Mouse (Mus musculus) cerebellum, postnatal 14 days (tissue): ENCODE data around the gene Mrpl18.
"Not testable (repeated sequence)": the region's sequence is repeated elsewhere in the genome, so short reads cannot be mapped to it uniquely, and the experiment has no call there.

Source experiments
- DNase-seq, 2 experiments: peaks; one replicate each; pipeline ENCODE4 v3.0.0; 2021; ENCODE audit warnings: mixed read lengths in 2 of 2

Gene Mrpl18

DNA sequence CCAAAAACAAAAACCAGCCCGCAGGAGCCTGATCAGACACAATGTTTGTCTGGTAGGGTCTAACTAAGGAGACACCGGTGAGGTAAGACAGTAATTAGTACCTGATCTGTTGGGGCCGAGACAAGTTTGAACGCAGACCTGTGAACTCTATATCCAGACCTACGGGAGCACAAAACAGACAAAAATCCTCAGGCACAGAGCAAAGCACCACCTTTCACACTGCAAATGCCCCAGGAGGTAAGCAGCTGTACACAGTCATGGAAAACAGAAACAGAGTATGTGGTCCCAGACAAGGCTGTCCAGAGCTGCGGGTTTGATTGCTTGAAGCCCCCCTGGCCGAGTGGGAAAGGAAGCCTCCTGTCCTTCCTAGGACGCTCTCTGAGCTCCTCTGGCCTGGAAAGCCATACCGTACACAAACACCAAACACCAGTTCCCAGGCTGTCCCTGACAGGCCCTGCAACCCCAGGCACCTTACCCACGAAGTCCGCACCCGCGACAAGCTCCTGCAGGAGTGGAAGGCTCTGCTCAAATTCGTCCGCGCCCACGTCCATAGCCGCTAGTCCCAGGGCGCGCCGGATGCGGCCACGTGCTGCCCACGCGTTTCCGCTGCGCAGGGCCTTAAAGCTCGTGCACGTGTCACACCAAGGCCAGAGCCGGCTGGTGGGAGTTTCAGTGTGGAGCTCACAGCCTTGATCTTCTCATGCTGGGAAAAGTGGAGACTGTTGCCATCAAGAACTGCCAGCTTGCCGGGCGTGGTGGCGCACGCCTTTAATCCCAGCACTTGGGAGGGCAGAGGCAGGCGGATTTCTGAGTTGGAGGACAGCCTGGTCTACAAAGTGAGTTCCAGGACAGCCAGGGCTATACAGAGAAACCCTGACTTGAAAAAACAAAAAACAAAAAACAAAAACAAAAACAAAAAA lies 6.5 kb downstream of the Mrpl18 start, which contains the start of gene Pnldc1:
Gene Pnldc1, minus strand, starts transcription at position 870 of the 920 bp plus-strand sequence.
- DNase-seq: no peak

DNA sequence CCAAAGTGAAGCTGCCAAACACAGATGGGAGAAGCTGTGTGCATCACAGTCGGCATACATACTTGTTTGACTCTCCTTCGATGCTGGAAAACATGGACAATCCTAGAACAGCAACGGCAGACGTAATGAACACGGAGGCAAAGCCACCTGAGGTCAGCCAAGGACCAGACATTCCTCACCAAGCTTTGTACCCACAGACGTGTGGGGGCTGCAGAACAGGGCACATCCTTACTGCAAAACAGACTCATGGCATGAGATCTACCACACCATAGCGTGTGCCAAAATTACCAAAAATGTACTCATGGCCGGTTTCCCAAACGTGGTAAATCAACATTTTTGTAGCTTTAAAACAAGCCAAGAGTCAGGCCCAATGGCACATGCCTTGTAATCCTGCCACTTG lies 9.7 kb downstream of the Mrpl18 start:
- no peak for DNase-seq

DNA sequence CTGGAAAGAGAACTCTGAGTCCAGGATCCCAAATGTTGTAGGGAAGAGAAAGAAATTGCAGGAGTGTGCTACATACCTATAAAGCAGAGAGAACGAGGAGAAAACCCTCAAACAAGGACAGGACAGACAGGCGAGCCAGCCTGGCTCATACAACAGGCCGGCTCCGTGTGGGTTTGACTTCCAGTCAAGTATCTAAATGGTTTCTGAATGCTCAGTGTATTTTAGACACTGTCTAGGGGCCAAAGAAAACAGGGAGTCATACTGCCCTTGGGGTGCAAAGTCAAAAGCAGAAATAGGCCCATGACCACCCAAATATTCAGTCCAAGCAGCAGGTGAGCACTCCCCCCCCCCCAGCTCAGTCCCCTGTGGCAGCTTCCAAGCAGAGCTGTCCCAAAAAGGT lies 10.3 kb downstream of the Mrpl18 start:
- DNase-seq: no peak

DNA sequence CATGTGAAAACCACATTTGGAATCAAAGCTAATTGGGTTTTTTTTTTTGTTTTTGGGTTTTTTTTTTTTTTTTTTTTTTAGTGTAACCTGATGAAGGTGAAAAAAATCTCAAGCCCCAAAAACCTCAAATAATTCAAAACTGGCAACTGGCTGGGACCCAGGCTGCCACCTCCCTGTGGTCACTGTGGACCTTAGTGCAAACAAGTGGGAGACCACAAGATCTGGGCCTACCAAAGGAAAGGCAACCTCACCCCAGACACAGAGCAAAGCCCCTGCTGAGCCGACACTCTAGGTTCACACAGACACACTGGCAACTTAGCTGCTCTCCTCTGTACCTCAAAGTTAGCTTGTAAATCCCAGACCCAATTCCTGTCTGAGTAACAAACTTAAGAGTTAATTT lies 11.8 kb downstream of the Mrpl18 start:
- no peak for DNase-seq

DNA sequence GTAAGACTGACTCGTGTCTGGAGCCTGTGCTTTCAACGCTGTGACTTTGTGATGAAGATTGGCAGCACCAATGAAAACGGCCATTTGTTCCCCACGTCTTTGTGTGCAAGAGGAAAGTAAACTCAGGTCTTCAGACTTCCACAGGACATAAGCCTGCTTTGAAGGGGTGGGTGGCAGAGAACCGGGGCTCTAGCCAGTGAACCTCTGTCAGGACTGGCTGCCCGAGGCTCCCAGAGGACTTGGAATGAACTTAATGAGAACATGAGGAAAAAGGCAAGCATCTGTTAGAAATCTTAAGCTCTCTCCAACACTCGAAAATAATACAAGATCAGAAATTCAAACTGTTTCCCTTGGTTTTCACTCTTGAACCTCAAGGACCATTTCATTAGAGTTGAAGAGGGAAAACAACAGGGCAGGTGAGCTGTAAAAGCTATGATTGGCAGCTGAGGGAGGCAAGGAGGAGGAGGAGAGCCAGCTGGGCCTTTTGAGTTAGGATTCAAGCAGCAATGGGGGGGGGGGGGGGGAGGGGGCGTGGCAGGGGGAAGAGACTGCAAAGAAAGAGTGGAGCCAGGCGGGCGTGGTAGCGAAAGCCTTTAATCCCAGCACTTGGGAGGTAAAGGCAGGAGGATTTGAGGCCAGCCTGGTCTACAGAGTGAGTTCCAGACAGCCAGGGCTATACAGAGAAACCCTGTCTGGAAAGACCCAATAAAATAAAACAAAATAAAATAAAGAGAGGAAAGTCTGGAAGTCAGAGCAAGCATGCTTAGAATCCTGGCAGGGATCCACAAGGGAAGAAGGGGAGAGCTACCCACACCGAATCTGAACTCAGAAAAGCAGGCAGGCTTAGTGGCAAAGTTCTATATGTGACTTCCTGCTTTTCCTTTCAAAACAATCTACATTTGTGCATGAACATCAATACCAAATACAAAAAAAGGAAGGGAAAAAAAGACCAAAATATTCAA lies 12.5 kb downstream of the Mrpl18 start:
- DNase-seq: no peak

DNA sequence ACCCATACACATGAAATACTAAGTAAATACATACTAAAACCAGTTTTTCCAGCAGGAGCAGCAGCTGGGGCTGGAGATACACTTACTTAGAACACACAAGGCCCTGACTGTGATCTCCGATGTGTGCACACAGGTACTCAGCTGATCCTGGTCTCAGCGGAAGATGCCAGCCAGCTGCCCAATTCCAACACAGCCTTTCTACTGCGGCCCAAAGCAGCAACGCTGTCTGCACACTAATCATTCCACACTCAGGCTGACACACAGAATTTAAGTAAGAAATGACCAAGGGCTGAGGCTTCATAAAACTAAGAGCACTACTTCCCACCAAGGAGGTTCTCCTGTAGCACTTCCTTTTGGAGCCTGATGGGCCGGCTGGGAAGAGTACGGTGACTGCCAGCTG lies 13.9 kb downstream of the Mrpl18 start:
- DNase-seq: no peak

DNA sequence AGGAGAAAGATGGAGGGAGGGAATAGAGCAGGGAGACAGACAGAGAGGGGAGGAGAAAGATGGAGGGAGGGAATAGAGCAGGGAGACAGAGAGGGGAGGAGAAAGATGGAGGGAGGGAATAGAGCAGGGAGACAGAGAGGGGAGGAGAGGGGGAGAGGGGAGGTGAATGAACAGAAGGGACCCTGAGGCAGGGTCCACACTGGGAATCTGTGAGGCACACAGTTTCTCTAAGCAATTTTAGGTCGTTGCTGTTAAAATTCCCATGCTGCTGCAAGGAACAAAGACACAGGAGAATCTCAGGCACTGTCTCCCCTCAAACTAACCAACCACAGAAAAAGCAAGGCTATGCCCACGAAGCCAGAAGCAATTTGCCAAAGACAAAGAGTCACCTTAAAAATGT lies 17.5 kb downstream of the Mrpl18 start:
- DNase-seq: not testable (repeated sequence)

DNA sequence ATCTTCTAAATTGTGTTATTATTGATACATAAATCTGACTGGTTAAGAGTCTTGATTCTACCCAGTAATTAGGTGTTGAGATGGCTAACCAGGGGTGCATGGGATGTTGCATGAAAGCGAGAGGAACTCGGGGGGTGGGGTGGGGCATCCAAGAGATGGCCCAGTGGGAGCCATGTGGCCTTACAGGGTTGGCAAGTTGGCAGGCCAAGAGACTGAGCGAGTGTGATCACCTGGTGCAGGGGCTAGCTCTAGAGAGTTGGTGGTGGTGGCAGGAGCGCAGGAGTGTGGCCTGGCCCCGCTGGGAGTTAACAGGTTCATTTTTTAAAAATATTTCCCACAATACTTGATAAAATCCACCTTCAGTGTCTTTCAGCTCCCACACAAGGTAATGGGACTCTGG lies 18.5 kb downstream of the Mrpl18 start:
- no peak for DNase-seq

DNA sequence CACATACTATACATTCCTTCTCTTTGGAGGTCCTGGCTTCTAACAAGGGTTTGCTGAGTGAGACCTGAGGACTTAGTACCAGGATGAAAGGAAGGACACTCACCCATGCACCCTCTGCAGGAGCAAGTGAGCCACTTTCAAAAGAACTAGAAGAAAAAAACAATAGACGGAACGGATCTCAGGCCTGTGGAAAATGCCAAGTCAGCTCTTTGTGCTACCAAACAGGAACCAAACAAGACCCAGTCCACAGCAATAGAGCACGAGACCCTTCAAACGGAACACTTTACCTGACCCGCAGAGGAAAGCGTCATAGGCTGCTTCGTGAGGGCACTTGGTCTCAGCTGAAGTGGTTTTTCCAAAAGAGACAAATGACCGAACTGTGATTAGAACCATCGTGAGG lies 24.1 kb downstream of the Mrpl18 start:
- no peak for DNase-seq

DNA sequence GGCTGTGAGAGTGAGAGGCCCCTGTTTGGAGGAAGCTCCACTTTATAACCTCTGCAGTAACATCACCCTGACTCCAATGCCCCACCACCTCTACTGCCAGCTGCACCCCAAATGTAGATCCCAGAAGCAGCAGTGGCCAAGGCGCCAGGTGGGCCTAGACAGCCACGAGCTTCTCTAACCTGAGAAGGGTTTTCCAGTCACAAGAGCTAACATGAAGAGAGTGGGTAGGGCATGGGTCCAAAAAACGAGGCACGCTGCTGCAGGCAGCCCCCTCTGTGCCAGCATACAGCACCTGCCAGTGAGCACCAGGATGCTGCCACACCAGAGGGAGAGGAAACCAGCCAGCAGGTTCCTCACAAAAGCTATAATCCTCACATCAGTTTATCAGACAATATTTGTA lies 25.1 kb downstream of the Mrpl18 start:
- DNase-seq: peak; percentile 67 to 77

DNA sequence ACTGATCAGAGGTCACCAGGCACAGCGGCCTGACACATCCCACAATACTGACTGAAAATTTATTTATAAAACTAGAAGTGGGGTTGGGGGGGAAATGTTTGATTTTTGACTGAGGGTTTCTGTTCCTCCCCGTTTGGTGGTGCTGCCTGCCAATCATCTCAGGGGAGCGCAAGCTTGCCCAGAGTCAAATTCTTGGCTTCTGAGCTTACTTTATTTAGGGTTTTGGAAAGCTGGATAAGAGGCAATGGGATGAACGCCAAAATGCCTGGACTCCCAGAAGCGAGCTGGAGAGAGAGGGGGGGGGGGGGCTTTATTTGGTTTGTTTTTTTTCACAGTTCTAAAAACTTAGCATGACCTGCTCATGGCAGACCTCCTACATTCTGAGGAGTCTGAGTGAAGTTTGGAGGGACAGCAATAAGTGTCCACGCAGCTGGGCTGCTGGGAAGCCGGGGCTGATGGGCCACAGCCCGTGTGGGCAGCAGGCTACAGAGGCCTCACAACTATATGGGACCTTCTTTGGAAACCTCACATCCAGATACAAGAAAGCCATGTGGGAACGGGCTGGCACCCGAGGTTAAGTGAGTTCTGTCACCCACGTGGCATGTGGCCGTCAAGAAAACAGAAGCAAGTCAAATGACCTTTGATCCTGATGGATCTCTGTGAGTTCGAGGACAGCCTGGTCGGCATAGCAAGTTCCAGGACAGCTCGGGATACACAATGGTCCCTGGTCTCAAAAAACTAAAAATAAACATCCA lies 28.9 kb downstream of the Mrpl18 start:
- no peak for DNase-seq

DNA sequence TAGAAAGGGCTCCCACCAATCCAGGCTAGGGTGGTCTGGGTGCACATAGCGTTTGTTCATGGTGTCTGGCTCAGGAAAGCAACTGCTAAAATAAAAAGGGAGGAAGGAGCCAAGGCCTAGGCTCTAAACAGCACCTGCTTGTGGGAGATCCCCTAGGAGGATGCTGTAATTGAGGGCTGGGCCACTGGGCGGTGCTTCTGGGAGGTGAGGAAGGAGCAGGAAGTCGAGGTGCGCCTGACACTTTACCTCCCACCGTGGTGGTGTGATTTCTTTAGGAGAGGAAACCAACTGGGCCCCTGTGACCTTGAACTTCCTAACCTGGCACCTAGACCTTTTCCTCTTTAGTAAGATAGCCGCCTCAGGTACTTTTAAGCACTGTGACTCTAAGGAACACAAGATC lies 29.5 kb downstream of the Mrpl18 start:
- no peak for DNase-seq

DNA sequence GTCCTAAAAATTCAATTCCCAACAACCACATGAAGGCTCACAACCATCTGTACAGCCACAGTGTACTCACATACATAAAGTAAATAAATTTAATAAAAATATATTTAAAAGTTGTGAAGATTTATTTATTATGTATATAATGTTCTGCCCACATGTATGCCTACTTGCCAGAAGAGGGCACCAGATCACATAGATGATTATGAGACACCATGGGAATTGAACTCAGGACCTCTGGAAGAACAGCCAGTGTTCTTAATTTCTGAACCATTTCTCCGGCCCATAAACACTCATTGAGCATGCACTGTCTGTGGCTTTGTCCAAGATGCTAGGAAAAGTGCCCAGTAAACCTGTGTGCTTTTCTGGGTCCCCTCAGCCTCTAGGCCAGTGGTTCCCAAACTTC lies 34.9 kb downstream of the Mrpl18 start:
- no peak for DNase-seq

DNA sequence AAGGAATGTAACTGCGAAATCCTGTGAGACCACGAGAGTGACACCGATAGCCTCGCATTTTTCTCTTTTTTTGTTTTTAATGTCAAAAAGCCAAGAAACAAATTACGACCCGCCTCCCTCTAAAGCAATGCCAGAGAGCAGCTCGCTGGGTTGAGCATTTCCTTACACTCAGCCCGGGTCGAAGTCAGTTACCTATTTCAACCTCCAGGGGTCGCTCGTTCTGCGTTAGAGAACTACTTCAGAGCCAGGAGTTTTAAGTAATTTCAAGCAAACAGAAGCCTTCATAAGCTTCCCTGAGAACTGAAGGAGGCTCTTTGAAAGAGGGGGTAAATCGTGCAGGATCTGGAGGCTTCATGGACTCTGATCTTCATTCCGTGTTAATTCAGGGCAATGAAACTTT lies 36.0 kb downstream of the Mrpl18 start:
- peak; percentile 87 to 90 for DNase-seq

DNA sequence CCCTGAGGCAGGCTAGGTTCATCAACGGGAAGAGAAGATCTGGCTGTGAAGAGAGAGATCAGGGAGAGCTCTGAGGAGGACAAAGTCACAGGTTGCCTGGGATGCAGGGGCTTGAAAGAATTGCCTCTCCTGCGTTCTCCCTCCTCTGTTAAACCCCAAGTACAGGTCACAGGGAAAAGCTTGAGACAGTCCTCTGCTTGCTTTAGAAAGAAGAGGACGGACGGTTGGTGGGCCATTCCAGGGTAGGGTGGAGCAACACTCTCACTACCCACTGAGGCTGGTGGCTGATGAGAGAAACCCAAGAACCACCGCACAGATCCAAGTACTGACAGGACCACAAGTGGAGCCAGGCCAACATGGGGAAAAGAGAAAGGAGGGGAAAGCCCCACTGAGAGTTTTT lies 40.4 kb downstream of the Mrpl18 start, which contains the start of gene Mrgprh:
Gene Mrgprh, plus strand, starts transcription at position 301 of the 400 bp plus-strand sequence.
- no peak for DNase-seq

DNA sequence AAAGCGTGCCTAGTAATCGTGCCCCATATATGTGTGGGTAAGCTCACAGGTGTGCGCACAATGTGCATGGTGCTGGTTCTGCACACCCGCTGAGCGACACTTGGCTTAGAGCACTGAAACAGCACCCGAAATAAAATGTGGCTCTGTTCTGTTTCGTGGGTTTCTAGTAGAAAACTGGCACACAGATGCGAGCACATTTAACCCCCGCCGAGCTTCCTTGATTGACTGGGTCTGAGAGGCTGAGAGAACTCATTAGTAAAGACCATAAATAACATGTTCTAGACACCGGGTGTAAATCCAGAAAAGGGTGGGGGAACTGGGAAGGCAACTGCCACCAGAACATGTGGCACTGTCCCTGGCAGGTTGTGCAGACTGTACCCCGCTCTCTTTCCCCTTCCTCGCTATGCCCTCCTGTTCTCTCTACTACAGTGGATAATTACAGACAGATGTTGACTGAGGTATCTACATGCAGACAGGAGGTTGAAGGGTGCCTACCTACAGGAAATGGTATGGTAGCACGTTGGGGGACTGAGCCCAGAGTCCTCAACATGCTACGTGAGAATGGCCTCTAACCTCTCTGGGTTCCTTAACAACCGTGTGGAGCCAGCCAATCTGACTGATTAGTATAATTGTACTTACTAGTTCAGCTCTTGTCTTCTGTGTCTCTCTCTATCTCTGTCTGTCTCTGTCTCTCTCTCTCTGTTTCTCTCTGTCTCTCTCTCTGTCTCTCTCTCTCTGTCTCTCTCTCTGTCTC lies 43.7 kb downstream of the Mrpl18 start:
- peak; percentile 30 to 44 for DNase-seq

DNA sequence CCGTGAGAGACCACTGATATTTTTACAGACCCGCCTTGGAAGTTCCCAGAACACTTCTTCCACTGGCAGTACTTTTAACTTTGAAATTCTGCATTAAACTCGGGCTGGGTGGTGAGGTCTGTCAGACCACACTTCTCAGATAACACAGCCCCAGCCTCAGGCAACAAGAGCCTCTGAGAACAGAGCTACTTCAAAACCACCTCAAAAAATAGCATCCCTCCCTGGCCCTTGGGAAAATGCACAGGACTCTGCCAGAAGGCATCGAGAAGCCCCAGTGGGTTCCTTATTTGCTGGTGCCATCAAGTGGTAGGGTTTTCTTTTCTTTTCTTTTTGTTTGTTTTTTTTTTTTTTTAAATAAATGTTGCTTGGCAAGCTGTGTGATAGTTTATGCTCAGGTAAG lies 47.5 kb downstream of the Mrpl18 start:
- DNase-seq: no peak

DNA sequence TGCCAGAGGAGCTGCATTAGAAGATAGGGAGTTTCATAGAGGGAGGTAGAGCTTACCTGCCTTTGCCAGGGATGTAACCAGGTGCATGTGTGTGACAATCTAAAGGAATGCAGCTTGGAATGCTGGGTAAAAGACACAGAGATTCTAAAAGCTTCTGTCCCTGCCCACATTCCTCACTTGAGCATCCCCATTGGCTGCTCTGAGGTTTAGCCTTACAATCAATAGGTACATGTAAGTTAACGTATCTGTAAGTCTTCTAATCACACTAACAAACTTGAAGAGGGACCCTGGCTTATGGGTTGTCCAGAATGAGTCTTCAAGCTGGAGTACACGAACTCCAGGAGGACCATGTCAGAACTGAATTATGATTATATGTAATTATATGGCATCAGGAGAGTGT lies 48.1 kb downstream of the Mrpl18 start, which contains the start of gene Mas1:
Gene Mas1, minus strand, starts transcription at position 101 of the 400 bp plus-strand sequence.
- DNase-seq: no peak

DNA sequence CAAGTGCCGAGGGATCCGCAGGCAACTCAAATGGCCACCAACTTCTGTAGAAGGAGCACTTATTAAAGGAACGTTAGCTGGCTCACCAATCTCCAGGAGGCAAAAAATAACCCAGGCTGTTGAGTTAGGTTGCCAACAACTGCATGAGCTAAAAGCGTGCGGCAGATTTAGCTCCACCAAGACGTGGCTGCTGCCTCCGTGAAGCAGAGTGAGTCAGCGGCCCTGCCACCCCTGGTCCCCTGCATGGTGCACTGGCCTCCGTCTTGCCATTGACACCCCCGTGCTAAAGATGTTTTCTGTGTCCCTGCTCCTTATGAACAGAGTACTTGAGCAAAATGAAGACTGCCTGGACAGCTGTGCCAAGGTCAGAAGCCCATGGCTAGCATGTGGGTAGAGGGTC lies 49.3 kb downstream of the Mrpl18 start:
- DNase-seq: no peak

DNA sequence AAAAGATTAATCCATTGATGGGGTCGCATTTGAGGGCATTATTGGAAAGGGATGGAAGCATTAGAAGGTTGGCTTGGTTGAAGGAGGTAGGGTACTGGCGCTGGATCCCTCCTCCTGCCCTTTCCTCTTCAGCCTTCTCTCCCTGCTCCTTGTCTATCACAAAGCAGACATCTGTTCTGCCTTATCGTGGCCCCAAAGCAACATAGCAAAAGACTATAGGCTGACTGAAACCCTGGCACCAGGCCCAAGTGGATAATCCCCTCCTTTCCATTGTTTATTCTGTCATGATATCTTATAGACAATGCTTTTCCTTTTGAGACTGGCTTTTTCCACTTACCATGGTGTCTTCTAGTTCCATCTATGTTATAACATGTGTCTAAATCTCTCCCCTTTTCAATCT lies 50.7 kb downstream of the Mrpl18 start:
- DNase-seq: no peak

DNA sequence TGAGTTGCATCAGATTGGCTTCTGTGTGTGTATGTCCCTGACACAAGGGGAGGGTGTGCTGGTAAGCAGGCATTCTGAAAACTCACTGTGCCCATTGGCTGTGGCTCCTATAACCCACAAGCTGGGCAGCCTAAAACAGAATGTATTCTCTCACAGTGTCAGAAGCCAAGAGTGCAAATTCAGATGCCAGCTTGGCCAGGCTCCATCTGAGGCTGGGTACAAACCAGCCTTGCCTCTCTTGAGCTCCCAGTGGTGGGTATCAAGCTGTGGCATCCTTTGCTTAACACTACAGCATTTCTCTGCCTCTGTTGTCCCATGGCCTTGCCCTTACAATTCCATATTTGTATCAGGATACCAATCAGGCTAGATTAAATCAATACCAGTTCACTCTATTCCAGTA lies 52.0 kb downstream of the Mrpl18 start:
- DNase-seq: peak; percentile 48 to 55
